Mouse (Mus musculus) thymus, adult 2 months (tissue): ENCODE data around the gene Plin1.

Experiments
- CTCF ChIP-seq: fragments of 200-500 bp; IDR thresholded peaks from 2 replicates; pipeline ENCODE4 v1.5.1; 2012; ENCODE audit warnings: mild to moderate bottlenecking, control low read depth, low read length, moderate library complexity, borderline replicate concordance; ENCODE audit not compliant: control insufficient read depth, poor library complexity, insufficient read depth; ENCODE audit errors: extremely low read depth
- POLR2A ChIP-seq: fragments of 200-500 bp; IDR thresholded peaks from 2 replicates; pipeline ENCODE4 v1.6.1; 2012; ENCODE audit warnings: mild to moderate bottlenecking, low read length, control low read depth, moderate library complexity; ENCODE audit not compliant: control insufficient read depth, poor library complexity, insufficient read depth; ENCODE audit errors: extremely low read depth

DNA sequence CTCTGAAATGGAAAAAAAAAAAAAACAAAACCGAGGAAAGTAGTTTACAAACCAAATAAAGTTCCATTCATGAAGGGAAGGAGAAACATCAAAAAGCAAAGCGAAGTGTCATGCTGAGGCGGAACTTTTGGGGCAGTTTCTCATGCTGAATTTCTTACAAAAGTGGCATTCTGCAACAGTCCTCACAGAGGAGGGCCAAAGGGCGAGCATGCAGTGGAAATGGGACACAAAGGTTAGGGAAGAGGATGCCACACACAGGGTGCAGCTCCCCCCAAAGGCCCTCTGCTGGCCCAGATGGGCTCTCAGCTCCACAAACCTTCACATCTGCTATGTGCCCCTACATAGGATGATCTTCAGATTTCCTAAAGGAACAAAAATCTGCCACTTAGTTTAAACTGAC, 7.6 kb upstream of the Plin1 start:
- TF ChIP-seq POLR2A: no peak
- TF ChIP-seq CTCF: no peak
